Mouse (Mus musculus) heart, postnatal 4 days (tissue): Measurements from ENCODE around the gene Colgalt1. TPM values are rescaled to one million over a fixed set of nuclear protein-coding genes. Genes with fewer than 3 reads are reported as not detected.
A peak's percentile ranks its signal among the peaks of the same experiment; 100 is the strongest.

Experiments
- DNase-seq: peaks from one replicate; pipeline ENCODE4 v3.0.0; 2021
- total RNA-seq, 2 experiments: library from RNA; stranded (reverse); gene quantifications; 2 replicates each; pipeline ENCODE4 v1.2.3; 2021

Colgalt1 gene
- total RNA-seq, 2 experiments from 2014 or later, result 48.0 to 50.3 TPM

GRCm38 (mm10) chr8:71591471-71592373, 19.1 kb upstream of the Colgalt1 start, which contains the start of gene Pgls:
Gene Pgls (plus strand): TSS chr8:71592176.
- peak; percentile 95 for DNase-seq

- DNase-seq, result peak; percentile 77
Measured at GRCm38 (mm10) chr8:71592374-71593170, 18.2 kb upstream of the Colgalt1 start.

- DNase-seq, result no peak
Measured at GRCm38 (mm10) chr8:71593556-71594323, 17.1 kb upstream of the Colgalt1 start.

GRCm38 (mm10) chr8:71594324-71594722, 16.5 kb upstream of the Colgalt1 start:
- no peak for DNase-seq

GRCm38 (mm10) chr8:71595862-71596261, 14.9 kb upstream of the Colgalt1 start:
- DNase-seq, result peak; percentile 95

- no peak for DNase-seq
Measured at GRCm38 (mm10) chr8:71596384-71596783, 14.4 kb upstream of the Colgalt1 start.

GRCm38 (mm10) chr8:71596798-71597197, 14.0 kb upstream of the Colgalt1 start:
- no peak for DNase-seq

GRCm38 (mm10) chr8:71597451-71597850, 13.3 kb upstream of the Colgalt1 start, which contains the start of gene Fam129c:
Gene Fam129c (plus strand): TSS chr8:71597648.
- no peak for DNase-seq

- no peak for DNase-seq
Measured at GRCm38 (mm10) chr8:71598375-71598774, 12.4 kb upstream of the Colgalt1 start.

- DNase-seq, result no peak
Measured at GRCm38 (mm10) chr8:71598841-71599240, 12.0 kb upstream of the Colgalt1 start.

GRCm38 (mm10) chr8:71601939-71602665, 8.7 kb upstream of the Colgalt1 start:
- no peak for DNase-seq

- peak; percentile 73 for DNase-seq
Measured at GRCm38 (mm10) chr8:71602666-71603334, 8.0 kb upstream of the Colgalt1 start.

GRCm38 (mm10) chr8:71604021-71604420, 6.8 kb upstream of the Colgalt1 start:
- DNase-seq, result no peak

- no peak for DNase-seq
Measured at GRCm38 (mm10) chr8:71612141-71612540, 1.3 kb downstream of the Colgalt1 start.

- DNase-seq, result no peak
Measured at GRCm38 (mm10) chr8:71613418-71613817, 2.6 kb downstream of the Colgalt1 start.

GRCm38 (mm10) chr8:71619786-71620185, 9.0 kb downstream of the Colgalt1 start:
- no peak for DNase-seq

- no peak for DNase-seq
Measured at GRCm38 (mm10) chr8:71625088-71625487, 14.3 kb downstream of the Colgalt1 start.

- DNase-seq, result no peak
Measured at GRCm38 (mm10) chr8:71626753-71627152, 16.0 kb downstream of the Colgalt1 start.

- peak; percentile 34 for DNase-seq
Measured at GRCm38 (mm10) chr8:71627265-71628099, 16.7 kb downstream of the Colgalt1 start.
